Mouse (Mus musculus) layer of hippocampus, adult 18-20 months (tissue): ENCODE measurements around the gene Six6. TPM values are rescaled to one million over a fixed set of nuclear protein-coding genes. Genes with fewer than 3 reads are reported as not detected.

Source experiments
- DNase-seq, 2 experiments: peaks; one replicate each; pipeline ENCODE4 v3.0.0; 2022; ENCODE audit warnings: low spot score in 2 of 2
- long read RNA-seq: library from polyadenylated mRNA; stranded (forward); transcript quantifications from one replicate; pipeline ENCODE4 v2.0.0, GENCODE M21; 2021
- total RNA-seq, 2 experiments: library from RNA; stranded (reverse); gene quantifications; 2 replicates each; pipeline ENCODE4 v1.2.3; 2021

Gene Six6
- total RNA-seq, result not detected
- long read RNA-seq, result 0 reads

GRCm38 (mm10) chr12:72939616-72940015 lies at the start of gene Six6:
Gene Six6, plus strand, starts transcription at chr12:72939892.
- no peak for DNase-seq

GRCm38 (mm10) chr12:72917159-72917993 lies 22.3 kb upstream of the Six6 start:
- DNase-seq, result no peak

GRCm38 (mm10) chr12:72936751-72937150 lies 2.9 kb upstream of the Six6 start:
- DNase-seq, result no peak

GRCm38 (mm10) chr12:72937537-72938120 lies 2.1 kb upstream of the Six6 start:
- DNase-seq, result no peak

GRCm38 (mm10) chr12:72938176-72938575 lies 1.5 kb upstream of the Six6 start:
- DNase-seq, result no peak

- DNase-seq, result no peak
Measured at GRCm38 (mm10) chr12:72938600-72939490, 847 bp upstream of the Six6 start.

GRCm38 (mm10) chr12:72940071-72940821 lies 554 bp downstream of the Six6 start, which contains the start of gene 4930447C04Rik:
Gene 4930447C04Rik, minus strand, starts transcription at chr12:72940774.
- no peak for DNase-seq

GRCm38 (mm10) chr12:72940822-72941397 lies 1.2 kb downstream of the Six6 start:
- no peak for DNase-seq

GRCm38 (mm10) chr12:72941398-72942051 lies 1.8 kb downstream of the Six6 start:
- DNase-seq, result no peak

GRCm38 (mm10) chr12:72942171-72942570 lies 2.5 kb downstream of the Six6 start:
- no peak for DNase-seq

- no peak for DNase-seq
Measured at GRCm38 (mm10) chr12:72943574-72944110, 4.0 kb downstream of the Six6 start.

GRCm38 (mm10) chr12:72944411-72945225 lies 4.9 kb downstream of the Six6 start:
- DNase-seq, result no peak

- no peak for DNase-seq
Measured at GRCm38 (mm10) chr12:72945301-72946063, 5.8 kb downstream of the Six6 start.

- DNase-seq, result no peak
Measured at GRCm38 (mm10) chr12:72946064-72946395, 6.3 kb downstream of the Six6 start.

GRCm38 (mm10) chr12:72946805-72947204 lies 7.1 kb downstream of the Six6 start:
- DNase-seq, result no peak

- no peak for DNase-seq
Measured at GRCm38 (mm10) chr12:72947335-72947734, 7.6 kb downstream of the Six6 start.

GRCm38 (mm10) chr12:72953089-72953488 lies 13.4 kb downstream of the Six6 start:
- no peak for DNase-seq

GRCm38 (mm10) chr12:72953858-72954257 lies 14.2 kb downstream of the Six6 start:
- DNase-seq, result no peak
